Mouse (Mus musculus): ENCODE results near the gene Myadm. TPM values are rescaled to one million over a fixed set of nuclear protein-coding genes. Genes with fewer than 3 reads are reported as not detected.
"Not testable (repeated sequence)": the region's sequence is repeated elsewhere in the genome, so short reads cannot be mapped to it uniquely, and the experiment has no call there.

Gene Myadm
- 10 to 100 TPM; 77.1 to 81.5 TPM for total RNA-seq (2021)

DNA sequence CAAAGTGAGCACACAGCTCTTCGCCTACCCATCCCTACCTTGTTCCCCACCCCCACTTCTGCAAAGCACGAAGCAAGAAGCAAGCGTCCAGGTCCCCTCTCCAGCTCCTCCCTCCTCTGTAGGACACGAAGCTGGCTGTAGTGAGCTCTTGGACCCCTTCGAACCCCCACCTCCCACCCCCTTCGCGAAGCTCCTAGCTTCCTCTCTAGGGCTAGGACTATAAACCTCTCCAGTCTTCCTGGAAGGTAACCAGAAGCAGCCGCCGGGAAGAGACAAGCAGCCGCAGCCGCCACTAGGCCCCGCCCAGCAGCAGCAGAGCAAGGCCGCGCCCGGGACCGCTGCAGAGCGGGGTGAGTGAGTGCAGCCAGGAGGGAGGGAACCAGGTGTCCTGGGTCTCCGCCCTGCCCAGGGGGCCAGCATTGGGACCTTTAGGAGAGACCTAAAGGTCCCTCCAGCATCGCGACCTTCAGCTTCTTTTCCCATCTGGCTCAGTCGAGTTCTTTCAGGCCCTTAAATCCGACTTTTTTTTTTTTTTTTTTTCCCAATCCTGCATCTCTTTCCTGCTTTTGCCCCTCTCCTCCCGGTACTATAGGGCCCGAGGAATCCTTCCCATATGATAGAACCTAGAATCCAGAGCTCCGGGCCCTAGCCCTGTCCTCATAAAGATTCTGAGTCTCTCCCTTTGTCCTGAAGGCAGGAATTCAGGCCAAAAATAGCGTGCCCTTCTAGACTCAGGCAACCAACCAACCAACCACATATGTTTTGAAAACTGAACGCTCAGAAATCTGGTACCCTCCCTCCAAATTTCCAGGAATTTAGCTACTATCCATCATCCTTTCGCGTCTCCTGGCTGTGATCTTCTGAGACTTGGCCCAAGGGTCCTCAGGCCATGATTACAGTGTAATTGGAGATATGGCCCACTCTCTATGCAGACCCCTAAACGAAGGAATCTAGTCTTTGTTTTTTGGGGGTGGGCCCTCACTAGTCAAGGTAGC is at the start of gene Myadm, which contains the start of gene Prkcg:
Gene Myadm, plus strand, starts transcription at position 105 of the 995 bp plus-strand sequence.
Gene Prkcg, plus strand, starts transcription at position 204 of the 995 bp plus-strand sequence.
- intact Hi-C loops (cut with DNase I): no loop called here
- peak in 1 of 2 experiments; percentile 89 for DNase-seq (ENCODE audit: extremely low spot score in 1 of 2, low spot score in 2 of 2)

- DNase-seq (ENCODE audit: extremely low spot score in 1 of 2, low spot score in 2 of 2): no peak
- intact Hi-C loops (cut with DNase I): no loop called here
Observed at GRCm38 (mm10) chr7:3239193-3239592, 49.7 kb upstream of the Myadm start.

- peak in 1 of 2 experiments; percentile 42 for DNase-seq (ENCODE audit: extremely low spot score in 1 of 2, low spot score in 2 of 2)
- intact Hi-C loops (cut with DNase I): no loop called here
Observed at GRCm38 (mm10) chr7:3260701-3261100, 28.2 kb upstream of the Myadm start.

DNA sequence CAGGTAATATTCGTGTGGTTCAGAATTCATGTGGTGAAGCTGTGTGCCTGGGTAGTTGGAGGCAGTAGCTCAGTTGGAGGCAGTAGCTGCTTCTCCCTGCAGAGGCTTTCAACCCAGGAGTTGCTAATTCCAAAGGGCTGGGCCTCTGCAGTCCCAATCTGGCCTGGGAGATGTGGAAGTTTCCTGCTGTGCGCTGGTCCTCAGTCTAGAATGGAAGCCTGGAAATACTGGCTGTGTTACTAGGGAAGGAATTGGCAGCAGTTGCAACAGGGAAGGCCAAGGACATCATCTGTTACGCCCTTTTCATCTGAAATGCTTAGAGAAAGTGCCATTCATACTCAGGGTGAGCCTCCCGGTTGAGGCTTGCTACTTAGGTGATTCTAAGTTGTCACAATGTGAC is 27.4 kb upstream of the Myadm start:
- intact Hi-C loops (cut with DNase I): no loop called here
- no peak for DNase-seq (ENCODE audit: extremely low spot score in 1 of 2, low spot score in 2 of 2)

DNA sequence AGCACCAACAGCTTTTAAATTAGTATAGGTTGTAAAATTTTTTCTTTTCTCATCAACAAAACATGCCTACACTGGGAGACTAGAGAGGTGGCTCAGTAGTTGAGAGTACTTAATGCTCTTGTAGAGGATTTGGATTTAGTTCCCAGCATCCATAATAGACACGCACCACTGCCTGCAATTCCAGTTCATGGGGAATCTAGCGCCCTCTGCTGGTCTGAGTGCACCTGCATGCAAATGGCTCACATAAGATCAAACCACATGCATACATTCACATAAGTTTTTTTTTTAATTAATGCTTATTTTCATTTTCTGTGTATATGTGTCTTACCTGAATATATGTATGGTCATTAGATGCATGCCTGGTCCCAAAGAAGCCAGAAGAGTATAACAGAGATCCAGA is 26.1 kb upstream of the Myadm start:
- intact Hi-C loops (cut with DNase I): no loop called here
- peak in 1 of 2 experiments; percentile 41 for DNase-seq (ENCODE audit: extremely low spot score in 1 of 2, low spot score in 2 of 2)

GRCm38 (mm10) chr7:3264390-3265022 is 24.4 kb upstream of the Myadm start:
- intact Hi-C loops (cut with DNase I): no loop called here
- no peak for DNase-seq (ENCODE audit: extremely low spot score in 1 of 2, low spot score in 2 of 2)

DNA sequence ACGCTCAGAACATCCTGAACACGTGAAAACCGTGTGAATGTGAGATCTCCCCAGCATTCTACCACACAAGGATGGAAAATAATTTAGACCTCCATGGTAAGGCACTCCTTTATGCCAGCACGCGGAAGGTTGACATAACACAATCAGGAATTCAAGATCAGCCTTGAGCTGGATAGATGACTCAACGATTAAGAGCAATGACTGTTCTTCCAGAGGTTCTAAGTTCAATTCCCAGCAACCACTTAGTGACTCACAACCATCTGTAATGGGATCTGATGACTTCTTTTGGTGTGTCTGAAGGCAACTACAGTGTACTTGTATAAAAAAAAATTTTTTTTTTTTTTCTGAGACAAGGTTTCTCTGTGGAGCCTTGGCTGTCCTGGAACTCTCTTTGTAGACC is 23.6 kb upstream of the Myadm start:
- no peak for DNase-seq (ENCODE audit: extremely low spot score in 1 of 2, low spot score in 2 of 2)
- intact Hi-C loops (cut with DNase I): no loop called here

GRCm38 (mm10) chr7:3267261-3267660 is 21.6 kb upstream of the Myadm start:
- no peak for DNase-seq (ENCODE audit: extremely low spot score in 1 of 2, low spot score in 2 of 2)
- intact Hi-C loops (cut with DNase I): no loop called here

DNA sequence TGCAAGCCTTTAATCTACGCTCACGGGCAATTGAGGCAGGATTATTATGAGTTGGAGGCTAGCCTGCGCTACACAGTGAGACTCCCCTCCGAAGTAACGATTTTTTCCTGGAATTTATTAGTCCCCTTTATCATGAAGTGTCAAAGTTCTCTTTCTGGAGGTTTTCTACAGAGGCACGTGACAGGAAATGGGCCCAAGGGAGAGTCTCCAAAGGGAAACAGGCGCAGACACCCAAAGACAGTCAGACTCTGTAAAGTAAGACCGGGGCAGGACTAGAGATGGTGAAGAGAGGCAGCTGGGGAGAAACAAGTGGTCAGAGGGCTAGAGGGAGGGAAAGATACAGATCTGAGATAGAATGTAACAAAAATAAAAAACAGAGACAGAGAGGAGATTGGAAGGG is 21.0 kb upstream of the Myadm start:
- intact Hi-C loops (cut with DNase I): no loop called here
- DNase-seq (ENCODE audit: extremely low spot score in 1 of 2, low spot score in 2 of 2): no peak

GRCm38 (mm10) chr7:3268291-3268690 is 20.6 kb upstream of the Myadm start:
- no peak for DNase-seq (ENCODE audit: extremely low spot score in 1 of 2, low spot score in 2 of 2)

DNA sequence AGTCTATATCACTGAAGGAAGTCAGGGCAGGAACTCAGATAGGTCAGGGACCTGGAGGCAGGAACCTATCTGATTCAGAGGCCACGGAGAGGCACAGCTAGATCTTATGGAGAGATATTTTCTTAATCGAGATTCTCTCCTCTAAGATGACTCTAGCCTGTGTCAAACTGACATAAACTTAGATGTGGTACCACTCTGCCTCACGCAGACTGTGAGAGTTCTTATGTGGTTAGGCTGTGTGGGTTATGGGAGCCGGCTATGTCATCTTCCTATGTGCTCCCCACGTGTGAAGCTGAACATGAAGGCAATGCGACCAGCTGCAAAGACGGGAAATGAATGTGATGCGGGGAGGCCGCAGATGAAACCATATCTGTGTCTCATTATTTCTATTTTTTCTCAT is 16.7 kb upstream of the Myadm start:
- intact Hi-C loops (cut with DNase I): no loop called here
- no peak for DNase-seq (ENCODE audit: extremely low spot score in 1 of 2, low spot score in 2 of 2)

More at GRCm38 (mm10) chr7:3268291-3268690, 20.6 kb upstream of the Myadm start:
- intact Hi-C loops (cut with DNase I): no loop called here

DNA sequence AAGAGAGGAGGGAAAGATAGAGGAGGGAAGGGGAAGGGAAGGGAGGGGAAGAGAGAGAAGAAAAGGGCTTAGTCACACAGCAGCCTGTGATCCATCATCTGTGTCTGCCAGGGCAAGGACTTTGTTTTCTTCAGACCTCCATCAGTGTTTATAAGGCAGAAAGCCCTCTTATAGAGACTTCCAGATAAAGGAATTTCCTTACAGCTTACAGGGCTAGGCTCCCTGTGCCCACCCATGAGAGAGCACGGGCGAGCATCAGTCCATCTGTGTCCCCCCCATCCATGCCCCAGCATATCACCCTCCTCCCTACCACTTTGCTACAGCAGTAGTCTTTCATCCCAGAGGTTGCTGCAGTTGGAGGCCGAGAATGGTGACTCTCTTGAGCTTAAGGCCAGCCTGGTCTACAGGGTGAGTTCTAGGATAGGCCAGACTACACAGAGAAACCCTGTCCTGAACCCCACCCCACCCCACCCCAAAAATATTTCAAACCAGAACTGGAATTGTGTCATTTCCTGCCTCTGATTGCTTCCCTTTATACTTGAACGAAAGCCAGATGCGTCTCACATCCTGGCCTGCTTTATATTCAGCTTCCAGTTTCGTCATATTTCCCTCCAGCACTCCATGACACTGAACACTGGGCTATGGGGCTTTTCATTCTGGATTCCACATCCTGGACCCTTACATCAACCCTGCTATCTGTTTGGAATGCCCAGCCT is 13.3 kb upstream of the Myadm start:
- no peak for DNase-seq (ENCODE audit: extremely low spot score in 1 of 2, low spot score in 2 of 2)

DNA sequence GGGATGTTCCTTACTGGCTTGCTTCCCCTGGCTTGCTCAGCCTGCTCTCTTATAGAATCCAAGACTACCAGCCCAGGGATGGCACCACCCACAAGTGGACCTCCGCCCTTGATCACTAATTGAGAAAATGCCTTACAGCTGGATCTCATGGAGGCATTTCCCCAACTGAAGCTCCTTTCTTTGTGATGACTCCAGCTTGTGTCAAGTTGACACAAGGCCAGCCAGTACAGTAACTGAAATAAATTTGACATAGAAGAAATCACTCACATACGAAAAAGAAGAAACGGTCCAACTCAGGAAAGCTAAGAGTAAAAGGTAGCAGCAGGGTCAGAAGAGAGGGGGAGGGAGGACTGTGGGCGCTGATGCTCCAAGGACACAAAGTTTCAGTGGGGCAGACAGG is 12.1 kb upstream of the Myadm start:
- intact Hi-C loops (cut with DNase I): not testable (repeated sequence)

More for the DNA sequence above, 13.3 kb upstream of the Myadm start:
- intact Hi-C loops (cut with DNase I): no loop called here

GRCm38 (mm10) chr7:3280080-3280653 is 8.7 kb upstream of the Myadm start:
- DNase-seq (ENCODE audit: extremely low spot score in 1 of 2, low spot score in 2 of 2): no peak
- intact Hi-C loops (cut with DNase I): no loop called here

More for the DNA sequence above, 12.1 kb upstream of the Myadm start:
- DNase-seq (ENCODE audit: extremely low spot score in 1 of 2, low spot score in 2 of 2): not testable (repeated sequence)

- intact Hi-C loops (cut with DNase I): no loop called here
- DNase-seq (ENCODE audit: extremely low spot score in 1 of 2, low spot score in 2 of 2): no peak
Observed at GRCm38 (mm10) chr7:3280654-3281153, 8.2 kb upstream of the Myadm start.

- no peak for DNase-seq (ENCODE audit: extremely low spot score in 1 of 2, low spot score in 2 of 2)
- intact Hi-C loops (cut with DNase I): no loop called here
Observed at GRCm38 (mm10) chr7:3281741-3282140, 7.1 kb upstream of the Myadm start.

- no peak for DNase-seq (ENCODE audit: extremely low spot score in 1 of 2, low spot score in 2 of 2)
- intact Hi-C loops (cut with DNase I): no loop called here
Observed at GRCm38 (mm10) chr7:3283081-3283875, 5.6 kb upstream of the Myadm start.

- intact Hi-C loops (cut with DNase I): no loop called here
- no peak for DNase-seq (ENCODE audit: extremely low spot score in 1 of 2, low spot score in 2 of 2)
Observed at GRCm38 (mm10) chr7:3284604-3285003, 4.3 kb upstream of the Myadm start.
